34 mouse cellular contexts compared by ENCODE assay signal in genomic region chr1:86630527-86630926, GRCm38 (mm10). TPM values are rescaled to one million over a fixed set of nuclear protein-coding genes. Genes with fewer than 3 reads are reported as not detected.
A peak's percentile ranks its signal among the peaks of the same experiment; 100 is the strongest.
DNase-seq lines count a peak whose midpoint lies in the region; ATAC-seq and TF ChIP-seq lines count a peak whose summit lies in the region.
"Had no signal": no experiment of that assay in that cellular context is flagged by ENCODE, and none has a peak within 500 bp of the region (broad histone marks: within the 10 kb centered on the region; RNA-seq: fewer than 3 reads in every experiment).

No protein-coding gene starts in this region.

- no peaks in the 10 kb centered on the region for H3K36me3 ChIP-seq in liver, embryonic 16.5 days (ENCODE audit: control insufficient read depth, insufficient read depth)
- no peaks in the 10 kb centered on the region for H3K36me3 ChIP-seq in liver, embryonic 12.5 days
- H3K36me3 ChIP-seq in CH12.LX (replicated peaks in 1 of 2; ENCODE audit: control insufficient read depth in 1 of 2, insufficient read depth in 1 of 2, low read length in 1 of 2), result no peaks in the 10 kb centered on the region
- H3K36me3 ChIP-seq: embryonic facial prominence, embryonic 10.5 days; embryonic facial prominence, embryonic 13.5 days; forebrain, embryonic 12.5 days; G1E; heart, embryonic 10.5 days; heart, embryonic 13.5 days had no signal

- peaks cover 2% of the 10 kb centered on the region; the same call in 1 of the 2 replicates for H3K4me1 ChIP-seq in liver, embryonic 16.5 days (ENCODE audit: control insufficient read depth, low read depth, low read length)
- no peaks in the 10 kb centered on the region for H3K4me1 ChIP-seq in liver, embryonic 12.5 days
- H3K4me1 ChIP-seq in CH12.LX (ENCODE audit: control insufficient read depth in 1 of 2, insufficient read depth in 2 of 2), result peaks cover 7 to 25% of the 10 kb centered on the region in 2 experiments
- H3K4me1 ChIP-seq: heart, embryonic 13.5 days had no signal

- H3K27ac ChIP-seq in gastrocnemius, adult 2 months, result peak overlapping the region; percentile 56
- no peak overlapping the region for H3K27ac ChIP-seq in liver, embryonic 16.5 days (ENCODE audit: low read length)
- H3K27ac ChIP-seq in liver, embryonic 12.5 days, result no peak overlapping the region
- H3K27ac ChIP-seq in CH12.LX (ENCODE audit: insufficient read depth, low read depth), result no peak overlapping the region
- H3K27ac ChIP-seq: embryonic facial prominence, embryonic 10.5 days; embryonic facial prominence, embryonic 13.5 days; forebrain, embryonic 12.5 days; heart, adult 2 months; heart, embryonic 10.5 days; heart, embryonic 13.5 days; hindbrain, embryonic 14.5 days; hindbrain, postnatal 0 days had no signal

- no peak overlapping the region for H3K4me2 ChIP-seq in liver, embryonic 16.5 days (ENCODE audit: low read depth, low read length)
- no peak overlapping the region for H3K4me2 ChIP-seq in liver, embryonic 12.5 days
- no peak overlapping the region for H3K4me2 ChIP-seq in CH12.LX (ENCODE audit: insufficient read depth, low read depth, poor library complexity, severe bottlenecking)
- H3K4me2 ChIP-seq: embryonic facial prominence, embryonic 13.5 days; forebrain, embryonic 12.5 days; heart, embryonic 13.5 days; hindbrain, embryonic 14.5 days had no signal

- H3K27me3 ChIP-seq in liver, embryonic 16.5 days (ENCODE audit: control insufficient read depth, insufficient read depth, low read depth, low read length), result no peaks in the 10 kb centered on the region
- H3K27me3 ChIP-seq in liver, embryonic 12.5 days (replicated peaks), result no peaks in the 10 kb centered on the region
- H3K27me3 ChIP-seq in CH12.LX (replicated peaks), result no peaks in the 10 kb centered on the region
- H3K27me3 ChIP-seq: embryonic facial prominence, embryonic 13.5 days; forebrain, embryonic 12.5 days; heart, embryonic 13.5 days had no signal

- peak; percentile 33 for ATAC-seq in liver, embryonic 16.5 days (ENCODE audit: low read depth)
- ATAC-seq in liver, embryonic 12.5 days, result no peak
- ATAC-seq in monocyte, adult 5-6 weeks (replicated peaks; ENCODE audit: insufficient number of reproducible peaks, low FRiP score, low TSS enrichment, poor library complexity, severe bottlenecking), result no peak
- ATAC-seq: activated CD4-positive, CD25-positive, alpha-beta regulatory T cell, adult 4 months; CD4-positive, CD25-positive, alpha-beta regulatory T cell, adult 4 months; forebrain, postnatal 0 days; hindbrain, postnatal 0 days; inflammation-experienced regulatory T-cells, adult 6 months; intestine, embryonic 16.5 days had no signal

- no peak for TF ChIP-seq RAD21 in CH12.LX (IDR thresholded peaks at IDR 0.05; ENCODE audit: low read depth, low read length)

- no peak for TF ChIP-seq CTCF in gastrocnemius, adult 2 months (IDR thresholded peaks at IDR 0.05)
- no peak for TF ChIP-seq CTCF in CH12.LX (conservative IDR thresholded peaks at IDR 0.05 in 1 of 2, IDR thresholded peaks at IDR 0.05 in 1 of 2; ENCODE audit: low read depth in 2 of 2, low read length in 2 of 2)

- no peak overlapping the region for H3K9ac ChIP-seq in liver, embryonic 16.5 days (ENCODE audit: low read depth, low read length)
- no peak overlapping the region for H3K9ac ChIP-seq in liver, embryonic 12.5 days
- H3K9ac ChIP-seq in CH12.LX (ENCODE audit: insufficient read depth, low read depth), result no peak overlapping the region
- H3K9ac ChIP-seq: embryonic facial prominence, embryonic 13.5 days; forebrain, embryonic 12.5 days; forebrain, postnatal 0 days; heart, embryonic 13.5 days; hindbrain, embryonic 14.5 days had no signal

- no peak for TF ChIP-seq EP300 in CH12.LX (IDR thresholded peaks at IDR 0.05; ENCODE audit: low read length)

- H3K9me3 ChIP-seq in liver, embryonic 16.5 days (replicated peaks; ENCODE audit: control insufficient read depth, low read length), result no peaks in the 10 kb centered on the region
- no peaks in the 10 kb centered on the region for H3K9me3 ChIP-seq in liver, embryonic 12.5 days (replicated peaks)
- H3K9me3 ChIP-seq in CH12.LX (replicated peaks; ENCODE audit: low read length), result no peaks in the 10 kb centered on the region
- H3K9me3 ChIP-seq: embryonic facial prominence, embryonic 10.5 days; embryonic facial prominence, embryonic 13.5 days; forebrain, embryonic 12.5 days; G1E; heart, embryonic 10.5 days; heart, embryonic 13.5 days had no signal

- DNase-seq in gastrocnemius, adult 2 months, result no peak
- DNase-seq in gastrocnemius, postnatal 36 days, result no peak
- DNase-seq in CH12.LX (ENCODE audit: extremely low read depth), result no peak
- DNase-seq in NIH3T3 (ENCODE audit: low read depth), result peak; percentile 51
- DNase-seq in adrenal gland, adult 2 months, result no peak
- DNase-seq: adrenal gland, postnatal 10 days; adrenal gland, postnatal 36 days; cerebellum, adult 18-20 months; cerebellum, adult 9-10 months; cerebellum, postnatal 25 days; embryo, embryonic 11 days; forebrain, postnatal 0 days; gastrocnemius, postnatal 25 days; heart, adult 2 months; heart, postnatal 14 days; heart, postnatal 4 days had no signal

- intact Hi-C loops in gastrocnemius, adult 2 months (cut with DNase I), result no loop called here
- intact Hi-C loops in gastrocnemius, postnatal 36 days (cut with DNase I), result no loop called here

- in situ Hi-C loops in CH12.LX (cut with MboI; ENCODE audit: low pct_ligation_motif_present, low pct_unique_long_range_greater_than_20kb, low sequenced_read_pairs), result no loop called here

- TF ChIP-seq POLR2A in CH12.LX (IDR thresholded peaks at IDR 0.05; ENCODE audit: low read depth, low read length), result no peak

- no peaks in the 10 kb centered on the region for H3K79me2 ChIP-seq in CH12.LX (replicated peaks; ENCODE audit: control insufficient read depth, extremely low read depth, insufficient read depth, poor library complexity, severe bottlenecking)

- no peak overlapping the region for H3K4me3 ChIP-seq in gastrocnemius, adult 2 months
- H3K4me3 ChIP-seq in liver, embryonic 16.5 days (ENCODE audit: low read depth, low read length), result no peak overlapping the region
- no peak overlapping the region for H3K4me3 ChIP-seq in liver, embryonic 12.5 days
- no peak overlapping the region for H3K4me3 ChIP-seq in CH12.LX (replicated peaks in 1 of 3; ENCODE audit: low read depth in 2 of 3, low read length in 2 of 3, poor library complexity in 1 of 3)
- H3K4me3 ChIP-seq: embryonic facial prominence, embryonic 10.5 days; embryonic facial prominence, embryonic 13.5 days; erythroblast, embryonic 14.5 days; forebrain, embryonic 12.5 days; heart, adult 2 months; heart, embryonic 10.5 days; heart, embryonic 13.5 days had no signal

- dilution Hi-C loops in CH12.LX (cut with MboI; ENCODE audit: extremely low pct_ligation_motif_present, extremely low pct_unique_long_range_greater_than_20kb, low sequenced_read_pairs), result no loop called here

- 49% methylated on average over 4 of the region's 4 CpGs for WGBS in liver, embryonic 16.5 days (ENCODE audit: insufficient replicate concordance)
- 56% methylated on average over 4 of the region's 4 CpGs for WGBS in liver, embryonic 12.5 days (ENCODE audit: insufficient replicate concordance)

TF ChIP-seq in CH12.LX, 34 proteins besides CTCF, POLR2A, EP300 and RAD21:
- TF ChIP-seq RCOR1 (conservative IDR thresholded peaks at IDR 0.05; ENCODE audit: low read depth, low read length) (no peak), ZC3H11A (IDR thresholded peaks at IDR 0.05; ENCODE audit: low read depth, low read length) (no peak), POLR2AphosphoS2 (IDR thresholded peaks at IDR 0.05; ENCODE audit: low read depth, low read length) (no peak), MAFK (IDR thresholded peaks at IDR 0.05; ENCODE audit: insufficient replicate concordance, low read length) (peak; percentile 54; the same call in 1 of the 2 replicates), TBP (conservative IDR thresholded peaks at IDR 0.05; ENCODE audit: low read depth, low read length) (no peak), SMC3 (IDR thresholded peaks at IDR 0.05; ENCODE audit: low read depth, low read length) (no peak), SIN3A (IDR thresholded peaks at IDR 0.05; ENCODE audit: low read length) (no peak), MAX (IDR thresholded peaks at IDR 0.05; ENCODE audit: low read length) (no peak)
TF ChIP-seq in CH12.LX: peak in this region for 1.

RNA-seq across cellular contexts. Expression of gene Nppc, which starts 39.8 kb away (rescaled TPM):
- total RNA-seq in gastrocnemius, adult 2 months (2021), result 1 to 10 TPM in 1 of 2 experiments, under 1 TPM in 1; 0.36 to 1.0 TPM
- 1 to 10 TPM in 1 of 2 experiments, under 1 TPM in 1; 0.32 to 1.4 TPM for total RNA-seq in gastrocnemius, postnatal 36 days (2021)
- polyA plus RNA-seq in liver, embryonic 16.5 days (2015; fragmentation: Nextera tagmentation; extraction: Ambion mirVana), result not detected in 2 replicates
- not detected in 2 replicates for polyA plus RNA-seq in liver, embryonic 12.5 days (2016; fragmentation: Nextera tagmentation; extraction: Ambion mirVana)
- total RNA-seq in CH12.LX (2012; rRNA removed), result 0.13 TPM in 1 of 2 replicates, not detected in the other
- not detected in 2 replicates for total RNA-seq in CH12.LX (2014; rRNA removed)
- polyA plus RNA-seq in CH12.LX (2012; ENCODE audit: insufficient read length, low read depth), result not detected in 2 replicates
- total RNA-seq in monocyte, adult 5-6 weeks (2017), result not detected in 3 replicates
- total RNA-seq in adrenal gland, adult 2 months (2021), result under 1 TPM in 1 of 2 experiments, not detected in 1; 0.55 TPM
- polyA plus RNA-seq in adrenal gland, adult 2 months (2012; rRNA removed), result 0.44 and 0.45 TPM in 2 replicates
- total RNA-seq: adrenal gland, postnatal 36 days; G1E; granulocyte monocyte progenitor cell, adult 5-6 weeks; heart, adult 2 months had no signal
- polyA plus RNA-seq: activated CD4-positive, CD25-positive, alpha-beta regulatory T cell, adult 4 months; C2C12; CD4-positive, CD25-positive, alpha-beta regulatory T cell, adult 4 months; erythroblast, embryonic 14.5 days; G1E; inflammation-experienced regulatory T-cells, adult 6 months had no signal

RNA-seq across cellular contexts. Expression of gene Cops7b, which starts 47.8 kb away (rescaled TPM):
- 10 to 100 TPM; 10.2 to 11.0 TPM for total RNA-seq in gastrocnemius, adult 2 months (2021)
- 1 to 10 TPM; 7.8 to 9.1 TPM for total RNA-seq in gastrocnemius, postnatal 36 days (2021)
- 11.6 and 11.8 TPM in 2 replicates for polyA plus RNA-seq in liver, embryonic 16.5 days (2015; fragmentation: Nextera tagmentation; extraction: Ambion mirVana)
- polyA plus RNA-seq in liver, embryonic 12.5 days (2016; fragmentation: Nextera tagmentation; extraction: Ambion mirVana), result 23.4 and 24.3 TPM in 2 replicates
- total RNA-seq in CH12.LX (2012; rRNA removed) (21.2 and 25.1 TPM in 2 replicates), CH12.LX (2014; rRNA removed) (19.8 and 21.3 TPM in 2 replicates)
- polyA plus RNA-seq in CH12.LX (2012; ENCODE audit: insufficient read length, low read depth), result 31.3 and 31.5 TPM in 2 replicates
- 5.7 to 10.7 TPM (median 8.9 TPM) in 3 replicates for total RNA-seq in monocyte, adult 5-6 weeks (2017)
- 10 to 100 TPM in 1 of 2 experiments, 1 to 10 TPM in 1; 9.8 to 10.2 TPM for total RNA-seq in adrenal gland, adult 2 months (2021)
- polyA plus RNA-seq in adrenal gland, adult 2 months (2012; rRNA removed), result 15.8 and 18.0 TPM in 2 replicates

RNA-seq across cellular contexts. Expression of gene Pde6d, which starts 48.1 kb away (rescaled TPM):
- 10 to 100 TPM; 24.3 to 30.3 TPM for total RNA-seq in gastrocnemius, adult 2 months (2021)
- total RNA-seq in gastrocnemius, postnatal 36 days (2021), result 10 to 100 TPM; 22.8 to 25.1 TPM
- polyA plus RNA-seq in liver, embryonic 16.5 days (2015; fragmentation: Nextera tagmentation; extraction: Ambion mirVana), result 20.2 and 21.7 TPM in 2 replicates
- 44.0 and 48.0 TPM in 2 replicates for polyA plus RNA-seq in liver, embryonic 12.5 days (2016; fragmentation: Nextera tagmentation; extraction: Ambion mirVana)
- 6.6 and 7.1 TPM in 2 replicates for total RNA-seq in CH12.LX (2012; rRNA removed)
- 23.2 and 24.2 TPM in 2 replicates for total RNA-seq in CH12.LX (2014; rRNA removed)
- 16.8 and 20.8 TPM in 2 replicates for polyA plus RNA-seq in CH12.LX (2012; ENCODE audit: insufficient read length, low read depth)
- 3.1 to 7.8 TPM (median 4.1 TPM) in 3 replicates for total RNA-seq in monocyte, adult 5-6 weeks (2017)
- 10 to 100 TPM; 29.3 to 39.5 TPM for total RNA-seq in adrenal gland, adult 2 months (2021)
- 10.2 and 12.8 TPM in 2 replicates for polyA plus RNA-seq in adrenal gland, adult 2 months (2012; rRNA removed)
